Mouse (Mus musculus) thymus, adult 2 months (tissue): ENCODE data around the gene Hhatl. TPM values are rescaled to one million over a fixed set of nuclear protein-coding genes. Genes with fewer than 3 reads are reported as not detected.

Source experiments
- DNase-seq: peaks from one replicate; pipeline ENCODE4 v3.0.0; 2021
- H3K27ac ChIP-seq: fragments of 200-500 bp; 2 replicates; pipeline ENCODE4 v1.5.1; 2012; ENCODE audit warnings: low read length, control low read depth; ENCODE audit not compliant: control insufficient read depth, insufficient read depth
- H3K27me3 ChIP-seq: fragments of 200-500 bp; 2 replicates; pipeline ENCODE4 v1.6.1; 2012; ENCODE audit warnings: mild to moderate bottlenecking, low read length, moderate library complexity, mixed read lengths; ENCODE audit not compliant: control insufficient read depth, insufficient read depth
- H3K36me3 ChIP-seq: fragments of 200-500 bp; 2 replicates; pipeline ENCODE4 v1.6.1; 2012; ENCODE audit warnings: mild to moderate bottlenecking, low read length, moderate library complexity; ENCODE audit not compliant: control insufficient read depth, insufficient read depth
- H3K4me1 ChIP-seq: fragments of 200-500 bp; replicated peaks from 2 replicates; pipeline ENCODE4 v1.6.1; 2012; ENCODE audit warnings: low read length; ENCODE audit not compliant: control insufficient read depth, insufficient read depth
- H3K4me3 ChIP-seq: fragments of 200-500 bp; 2 replicates; pipeline ENCODE4 v1.5.1; 2012; ENCODE audit warnings: mild to moderate bottlenecking, low read length, control low read depth, moderate library complexity; ENCODE audit not compliant: control insufficient read depth, insufficient read depth
- CTCF ChIP-seq: fragments of 200-500 bp; IDR thresholded peaks from 2 replicates; pipeline ENCODE4 v1.5.1; 2012; ENCODE audit warnings: mild to moderate bottlenecking, control low read depth, low read length, moderate library complexity, borderline replicate concordance; ENCODE audit not compliant: control insufficient read depth, poor library complexity, insufficient read depth; ENCODE audit errors: extremely low read depth
- POLR2A ChIP-seq: fragments of 200-500 bp; IDR thresholded peaks from 2 replicates; pipeline ENCODE4 v1.6.1; 2012; ENCODE audit warnings: mild to moderate bottlenecking, low read length, control low read depth, moderate library complexity; ENCODE audit not compliant: control insufficient read depth, poor library complexity, insufficient read depth; ENCODE audit errors: extremely low read depth
- WGBS: fragments of 180-500 bp; shearing (Covaris S2); methylation state at CpG from one replicate; pipeline ENCODE4 v1.1.7; 2018; 5-methylcytosine and 5-hydroxymethylcytosine counted together
- polyA plus RNA-seq: library from polyadenylated mRNA; depleted of rRNA; stranded (reverse); fragments of >200 nt; gene quantifications from 2 replicates; pipeline ENCODE4 v1.2.3, GENCODE M21; 2012; rRNA removed

Hhatl gene
- polyA plus RNA-seq, 1 experiment, result 12.5 TPM

DNA sequence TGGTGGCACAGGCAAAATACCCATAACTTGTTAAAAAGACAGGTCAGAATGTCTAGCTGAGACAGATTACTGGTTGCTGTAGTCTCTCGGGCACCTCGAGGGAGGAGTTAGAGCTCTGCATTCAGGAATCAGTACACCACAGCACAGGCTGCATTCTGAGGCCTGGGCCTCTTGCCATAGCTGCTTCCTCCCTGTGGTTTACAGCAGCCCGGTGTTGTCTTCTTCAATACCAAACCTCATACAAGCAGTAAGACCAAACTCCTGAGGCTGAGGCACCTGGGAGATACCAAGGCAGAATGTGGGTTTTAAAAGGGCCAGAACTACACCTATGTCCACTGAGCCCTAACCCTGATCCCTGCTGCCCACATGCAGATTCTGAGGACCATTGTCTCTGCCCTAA lies 34.9 kb downstream of the Hhatl start:
- Histone ChIP-seq H3K27ac (no peak overlapping the region), H3K4me3 (no peak overlapping the region), H3K4me1 (peaks cover 20% of the 10 kb centered on the region), H3K36me3 (peaks cover 40% of the 10 kb centered on the region), H3K27me3 (peaks cover 19% of the 10 kb centered on the region)
- no peak for DNase-seq
- TF ChIP-seq POLR2A (no peak), CTCF (no peak)
- 5% methylated on average over 3 of the region's 3 CpGs for WGBS

DNA sequence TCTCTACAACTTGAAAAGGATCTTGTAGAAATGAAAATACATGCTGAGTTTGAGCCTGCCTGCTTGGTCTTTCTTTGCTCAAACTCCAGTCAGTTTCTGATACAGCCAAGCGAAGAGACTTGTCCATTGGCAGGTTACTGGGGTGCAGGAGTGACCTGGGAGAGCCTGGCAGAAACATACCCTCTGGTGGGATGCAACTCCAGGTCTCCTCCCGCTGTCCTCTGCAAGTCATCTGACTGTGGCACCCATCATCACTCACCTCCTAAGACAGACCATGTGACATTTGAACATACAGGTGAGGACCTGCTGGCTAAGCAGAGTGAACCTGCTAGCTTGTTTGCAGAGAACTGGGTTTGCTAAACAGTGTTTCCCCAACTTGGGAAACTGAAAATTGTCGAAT lies 35.5 kb downstream of the Hhatl start:
- peaks cover 20% of the 10 kb centered on the region for H3K4me1 ChIP-seq
- H3K27me3 ChIP-seq, result peaks cover 19% of the 10 kb centered on the region
- H3K4me3 ChIP-seq, result no peak overlapping the region
- DNase-seq, result no peak
- WGBS, result 78% methylated on average over 3 of the region's 3 CpGs
- TF ChIP-seq CTCF, result no peak
- TF ChIP-seq POLR2A, result no peak
- no peak overlapping the region for H3K27ac ChIP-seq
- H3K36me3 ChIP-seq, result peaks cover 46% of the 10 kb centered on the region

DNA sequence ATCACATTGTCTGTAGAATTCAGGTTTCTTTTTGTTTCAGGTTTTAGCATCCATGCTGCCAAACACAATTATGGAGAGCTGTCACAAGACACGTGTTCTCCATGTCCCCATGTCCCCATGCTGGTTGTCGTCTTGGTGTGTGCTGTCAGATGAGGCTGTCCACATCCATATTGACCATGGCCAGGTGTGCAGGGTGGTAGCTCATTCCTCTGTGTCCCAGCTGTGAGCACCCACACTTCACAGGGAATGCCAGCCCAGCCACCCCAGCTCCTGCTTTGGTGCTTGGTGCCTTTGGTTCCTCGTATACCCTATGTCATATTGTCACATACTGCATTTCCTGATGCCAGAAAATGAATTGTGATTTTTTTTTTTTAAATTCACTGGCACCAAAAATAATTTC lies 37.7 kb downstream of the Hhatl start:
- H3K4me1 ChIP-seq, result peaks cover 13% of the 10 kb centered on the region
- no peak for DNase-seq
- H3K27me3 ChIP-seq, result peaks cover 8% of the 10 kb centered on the region
- TF ChIP-seq CTCF (no peak), POLR2A (no peak)
- no peak overlapping the region for H3K27ac ChIP-seq
- no peak overlapping the region for H3K4me3 ChIP-seq
- peaks cover 67% of the 10 kb centered on the region for H3K36me3 ChIP-seq
- WGBS, result 97% methylated on average over 3 of the region's 3 CpGs

DNA sequence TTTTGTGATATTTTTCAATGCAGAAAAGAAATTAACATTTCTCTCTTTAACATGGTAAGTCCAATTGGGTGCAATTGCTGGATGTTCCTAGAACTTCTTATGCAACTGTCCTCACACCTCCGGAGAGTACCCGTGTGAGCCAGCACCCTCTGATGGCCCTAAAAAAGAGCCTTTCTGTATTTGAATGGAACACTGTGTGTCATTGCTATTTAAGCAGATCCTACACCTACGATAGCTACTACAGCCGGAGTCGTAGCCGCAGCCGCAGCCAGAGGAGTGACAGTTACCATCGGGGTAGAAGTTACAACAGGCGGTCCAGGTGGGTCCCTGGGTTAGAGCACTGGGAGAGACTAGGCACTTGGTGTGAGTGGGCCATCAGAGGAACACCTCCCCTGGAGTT lies 39.5 kb downstream of the Hhatl start:
- H3K4me1 ChIP-seq, result no peaks in the 10 kb centered on the region
- 99% methylated on average over 9 of the region's 9 CpGs for WGBS
- H3K36me3 ChIP-seq, result peaks cover 86% of the 10 kb centered on the region
- H3K27ac ChIP-seq, result no peak overlapping the region
- no peaks in the 10 kb centered on the region for H3K27me3 ChIP-seq
- no peak overlapping the region for H3K4me3 ChIP-seq
- no peak for DNase-seq
- no peak for TF ChIP-seq POLR2A
- no peak for TF ChIP-seq CTCF

DNA sequence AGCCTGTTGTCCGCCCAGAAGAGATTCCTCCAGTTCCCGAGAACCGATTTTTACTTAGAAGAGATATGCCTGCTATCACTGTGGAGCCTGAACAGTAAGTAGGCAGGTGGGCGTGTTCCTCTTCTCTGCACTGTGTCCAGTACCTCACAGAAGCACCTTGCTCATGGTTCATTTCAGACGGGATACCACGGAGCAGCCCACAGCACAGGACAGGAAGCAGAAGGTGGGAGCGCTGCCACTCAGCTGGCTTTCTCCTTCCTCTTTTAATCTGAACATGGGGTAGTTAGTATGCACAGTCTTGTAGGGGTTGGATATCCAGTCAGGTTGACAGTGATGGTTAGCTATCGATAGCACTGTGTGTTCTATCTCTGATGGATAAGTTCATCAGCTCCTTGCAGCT lies 48.3 kb downstream of the Hhatl start:
- peaks cover 78% of the 10 kb centered on the region for H3K36me3 ChIP-seq
- 61% methylated on average over 8 of the region's 8 CpGs for WGBS
- no peaks in the 10 kb centered on the region for H3K27me3 ChIP-seq
- H3K4me3 ChIP-seq, result no peak overlapping the region
- DNase-seq, result no peak
- H3K27ac ChIP-seq, result no peak overlapping the region
- H3K4me1 ChIP-seq, result no peaks in the 10 kb centered on the region
- no peak for TF ChIP-seq CTCF
- no peak for TF ChIP-seq POLR2A

DNA sequence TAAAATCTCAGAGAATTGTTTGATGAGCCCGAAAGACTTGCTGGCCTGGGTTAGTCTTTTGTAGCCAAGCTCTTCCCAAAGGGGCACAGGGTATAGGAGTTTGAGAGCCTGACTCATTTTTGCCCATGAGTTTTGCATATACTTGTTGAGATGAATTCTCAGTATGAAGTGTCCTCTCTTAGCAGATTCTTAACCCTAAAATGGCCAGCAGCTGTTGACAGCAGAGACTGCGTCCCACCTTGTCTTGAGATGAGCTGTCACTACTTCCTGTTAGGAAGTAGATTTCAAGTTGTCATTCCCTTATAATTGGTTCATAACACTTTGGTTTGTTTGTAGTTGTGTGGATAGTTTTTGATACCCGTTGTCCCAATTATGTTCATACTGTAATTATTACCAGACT lies 51.1 kb downstream of the Hhatl start:
- TF ChIP-seq CTCF (no peak), POLR2A (no peak)
- no peak overlapping the region for H3K4me3 ChIP-seq
- peaks cover 49% of the 10 kb centered on the region for H3K36me3 ChIP-seq
- H3K27me3 ChIP-seq, result no peaks in the 10 kb centered on the region
- H3K4me1 ChIP-seq, result no peaks in the 10 kb centered on the region
- no peak overlapping the region for H3K27ac ChIP-seq
- WGBS, result 97% methylated on average over 3 of the region's 3 CpGs
- no peak for DNase-seq

DNA sequence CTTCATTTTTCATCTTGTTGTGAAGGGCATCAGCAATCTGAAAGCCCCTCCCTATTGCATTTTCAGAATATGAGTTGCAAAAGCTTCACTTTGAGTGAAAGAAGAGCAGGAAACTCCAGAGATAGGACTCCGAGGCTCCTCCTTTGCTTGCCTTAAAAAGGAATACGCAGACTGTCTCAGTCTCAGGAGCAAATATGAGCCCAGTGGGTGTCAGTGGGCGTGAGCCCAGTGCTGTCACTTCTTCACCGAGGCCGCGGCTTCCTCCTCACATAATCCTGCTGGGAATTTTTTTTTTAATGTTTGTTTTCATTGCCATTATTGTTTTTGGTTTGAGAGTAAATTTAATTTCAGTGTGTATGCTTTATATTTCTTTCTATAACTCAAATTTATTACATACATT lies 51.8 kb downstream of the Hhatl start:
- Histone ChIP-seq H3K4me3 (no peak overlapping the region), H3K4me1 (no peaks in the 10 kb centered on the region), H3K27me3 (no peaks in the 10 kb centered on the region), H3K27ac (no peak overlapping the region), H3K36me3 (peaks cover 48% of the 10 kb centered on the region)
- no peak for DNase-seq
- WGBS, result 96% methylated on average over 6 of the region's 6 CpGs
- TF ChIP-seq POLR2A (no peak), CTCF (no peak)

Other genes with a start within 250 kb of the Hhatl start
- gene Lyzl4, start 150.4 kb downstream of the Hhatl start, polyA plus RNA-seq, result 0.31 and 0.62 TPM in 2 replicates
- 6.5 and 7.0 TPM in 2 replicates for gene Vipr1, start 149.8 kb downstream of the Hhatl start, polyA plus RNA-seq
- 43.6 and 49.2 TPM in 2 replicates for gene Sec22c, start 87.0 kb downstream of the Hhatl start, polyA plus RNA-seq
- gene Ss18l2, start 82.2 kb downstream of the Hhatl start, polyA plus RNA-seq, result 18.2 and 28.4 TPM in 2 replicates
- gene Nktr, start 73.3 kb downstream of the Hhatl start, polyA plus RNA-seq, result 93.3 and 95.4 TPM in 2 replicates
- gene Zfp651, start 33.2 kb downstream of the Hhatl start, polyA plus RNA-seq, result 6.9 and 12.2 TPM in 2 replicates
- 0.89 and 0.93 TPM in 2 replicates for gene Klhl40, start 14.9 kb downstream of the Hhatl start, polyA plus RNA-seq
- gene Ccdc13, start 47.0 kb upstream of the Hhatl start, polyA plus RNA-seq, result 0.18 and 0.34 TPM in 2 replicates
- gene Higd1a, start 65.9 kb upstream of the Hhatl start, polyA plus RNA-seq, result 9.1 and 17.6 TPM in 2 replicates
- 0.99 and 1.0 TPM in 2 replicates for gene Ackr2, start 105.8 kb upstream of the Hhatl start, polyA plus RNA-seq
- gene Cyp8b1, start 123.8 kb upstream of the Hhatl start, polyA plus RNA-seq, result 0.74 and 1.6 TPM in 2 replicates
- 0.64 and 0.69 TPM in 2 replicates for gene Fam198a, start 158.5 kb upstream of the Hhatl start, polyA plus RNA-seq
- 15.2 and 19.3 TPM in 2 replicates for gene Pomgnt2, start 204.6 kb upstream of the Hhatl start, polyA plus RNA-seq